Mouse (Mus musculus): ENCODE measurements around the gene Gm8439.
A peak's percentile ranks its signal among the peaks of the same experiment; 100 is the strongest.
"Not testable (repeated sequence)": the region's sequence is repeated elsewhere in the genome, so short reads cannot be mapped to it uniquely, and the experiment has no call there.

Gene Gm8439

DNA sequence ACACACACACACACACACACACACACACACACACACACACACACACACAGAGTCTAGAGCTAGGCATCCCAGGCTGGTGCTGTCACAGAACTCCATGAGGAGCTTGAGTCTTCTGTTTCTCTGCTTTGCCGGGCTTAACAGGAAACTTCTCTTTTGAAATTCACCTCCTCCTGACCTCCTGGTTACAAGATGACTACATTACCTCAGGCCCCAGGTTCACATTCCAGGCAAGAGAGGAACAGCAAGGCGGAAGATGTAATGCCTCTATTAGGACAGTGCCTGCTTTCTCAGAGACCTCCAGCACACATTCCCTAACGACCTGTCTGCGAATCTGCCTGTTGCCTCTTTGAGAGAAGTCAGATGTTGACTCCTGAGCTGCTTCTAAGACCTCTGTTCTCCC, at the start of gene Gm8439:
TSS of gene Gm8439 (plus strand) at position 301 of the 400 bp plus-strand sequence.
- no peak for DNase-seq

GRCm38 (mm10) chr4:120544896-120545295, 43.6 kb upstream of the Gm8439 start:
- DNase-seq = no peak

GRCm38 (mm10) chr4:120556592-120556991, 32.0 kb upstream of the Gm8439 start:
- DNase-seq = no peak

GRCm38 (mm10) chr4:120565726-120566125, 22.8 kb upstream of the Gm8439 start:
- no peak for DNase-seq

- DNase-seq = no peak
Measured at GRCm38 (mm10) chr4:120568005-120568404, 20.5 kb upstream of the Gm8439 start.

DNA sequence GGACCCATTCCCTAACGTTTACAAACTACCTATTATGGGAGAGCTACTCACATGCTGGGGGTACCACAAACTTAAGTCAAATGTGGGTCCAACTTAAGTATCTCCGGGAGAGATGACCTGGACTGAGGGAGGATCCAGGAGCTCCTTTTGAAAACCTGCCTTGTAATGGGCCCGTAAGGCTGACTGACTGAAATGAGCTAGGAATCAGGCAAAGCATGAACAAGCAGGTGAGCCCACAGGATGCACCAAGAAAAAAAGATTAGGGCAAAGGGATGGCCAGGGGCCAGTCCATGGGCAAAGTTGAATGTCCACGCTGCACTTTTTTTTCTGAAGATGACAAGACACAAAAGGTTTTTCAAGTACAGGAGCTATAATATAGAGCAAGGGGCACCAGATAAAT, 19.5 kb upstream of the Gm8439 start:
- peak; percentile 9 for DNase-seq

- DNase-seq = peak; percentile 97
Measured at GRCm38 (mm10) chr4:120569486-120570437, 18.8 kb upstream of the Gm8439 start, which contains the start of gene Ctps. Gene Ctps (minus strand): TSS chr4:120570276.

DNA sequence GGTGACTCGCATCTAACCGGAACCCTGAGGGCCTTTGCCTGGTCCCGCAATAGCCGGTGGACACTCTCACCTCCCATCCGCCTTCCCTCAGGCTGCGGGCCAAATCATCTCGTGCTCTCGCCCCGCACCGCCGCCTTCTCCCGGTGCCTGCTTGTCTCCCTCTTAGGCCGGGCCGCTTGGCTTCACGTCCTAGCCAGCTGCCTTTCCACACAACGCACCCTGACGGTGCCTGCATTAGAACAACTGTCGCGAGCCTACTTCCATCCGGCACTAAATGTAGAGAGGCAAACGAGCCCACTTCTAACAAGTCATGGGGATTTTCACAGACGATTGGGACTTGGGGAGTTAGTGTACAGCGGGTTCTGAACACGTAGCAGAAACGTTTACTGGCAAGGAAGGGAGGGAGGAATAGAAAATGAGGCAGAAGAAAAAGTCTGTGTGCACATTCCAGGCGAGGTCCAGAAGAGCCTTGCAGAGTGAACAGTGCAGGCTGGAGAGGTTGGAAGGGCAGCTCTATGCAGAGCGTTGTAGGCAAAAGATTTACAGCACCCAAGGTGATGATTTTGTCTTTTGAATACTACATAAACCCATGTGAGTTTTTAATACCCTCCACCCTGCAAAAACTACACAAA, 18.0 kb upstream of the Gm8439 start:
- DNase-seq = no peak

DNA sequence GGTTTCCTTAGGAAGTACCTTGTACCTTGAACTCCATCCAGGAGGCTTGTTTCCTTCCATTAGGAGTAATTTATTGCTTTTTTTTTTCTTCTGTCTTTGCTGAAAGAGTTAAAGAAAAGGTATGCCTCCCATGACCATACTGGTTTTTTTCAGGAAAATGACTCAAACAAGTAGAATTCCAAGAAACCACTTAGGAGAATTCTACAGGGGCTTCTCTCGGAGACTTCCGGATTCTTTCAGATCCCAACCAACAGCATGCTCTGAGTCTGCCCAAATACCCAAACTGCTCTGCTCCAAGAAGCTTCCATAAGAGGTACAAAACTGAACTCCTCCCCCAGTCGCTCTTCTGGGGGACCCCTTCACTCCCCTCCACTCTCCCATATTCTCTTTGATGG, 17.5 kb upstream of the Gm8439 start:
- no peak for DNase-seq

DNA sequence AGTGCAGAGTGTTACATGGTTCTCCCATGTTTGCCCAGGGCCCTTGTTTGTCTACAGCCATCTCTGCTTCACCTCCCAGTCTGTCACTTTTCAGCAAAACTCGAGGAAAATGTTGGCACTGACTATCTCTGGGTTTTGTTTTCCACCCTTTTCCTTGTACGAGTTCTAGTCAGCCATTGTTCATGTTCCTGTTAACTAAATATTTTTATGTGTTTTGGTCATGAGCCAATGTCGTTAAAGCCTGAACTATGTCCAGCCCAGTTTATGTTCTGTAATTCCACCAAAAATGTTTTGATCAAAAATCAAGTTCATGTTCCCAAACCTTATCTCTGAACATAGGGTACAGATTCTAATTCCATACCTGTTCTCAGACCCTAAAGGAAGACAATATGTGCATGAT, 16.9 kb upstream of the Gm8439 start:
- DNase-seq = no peak

- peak; percentile 40 for DNase-seq
Measured at GRCm38 (mm10) chr4:120580894-120581293, 7.7 kb upstream of the Gm8439 start.

DNA sequence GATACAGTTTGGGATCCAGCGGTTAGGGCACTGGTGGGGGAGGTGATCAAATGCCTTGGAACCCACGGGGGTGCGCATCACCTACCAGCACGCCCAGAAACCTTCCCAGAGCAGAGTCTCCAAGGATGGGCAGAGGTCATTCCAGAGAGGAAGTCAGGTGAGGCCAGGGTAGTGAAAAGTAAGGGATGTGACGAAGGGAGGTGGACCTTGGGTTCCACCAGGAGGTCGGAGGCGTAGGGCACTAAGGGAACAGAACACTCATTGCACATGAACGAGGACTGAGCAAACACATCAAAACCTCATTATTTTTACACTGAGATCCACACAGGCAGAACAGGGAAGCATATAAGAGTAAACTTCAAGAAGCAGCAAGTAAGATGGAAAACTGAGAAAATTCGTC, 6.8 kb upstream of the Gm8439 start:
- DNase-seq = no peak

- no peak for DNase-seq
Measured at GRCm38 (mm10) chr4:120586986-120587385, 1.6 kb upstream of the Gm8439 start.

DNA sequence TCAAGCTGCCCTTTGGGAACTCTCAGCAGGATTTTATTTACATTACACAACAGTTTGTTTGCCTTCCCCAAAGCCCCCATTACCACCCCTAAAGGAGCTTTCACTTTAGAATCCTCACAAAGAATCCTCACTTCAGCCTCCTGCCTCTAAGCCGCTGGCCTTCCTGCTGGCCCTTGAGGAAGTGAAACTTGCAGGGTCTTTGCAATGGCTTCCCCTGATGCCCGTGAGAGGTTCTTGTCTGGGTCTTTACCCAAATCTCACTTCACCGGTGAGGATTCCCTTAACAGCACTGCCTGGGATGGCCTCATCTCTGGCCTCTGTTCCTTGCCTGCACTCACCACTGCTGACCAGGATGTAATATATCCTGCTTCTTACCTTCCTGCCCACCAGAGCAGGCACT, 525 bp downstream of the Gm8439 start:
- no peak for DNase-seq

- DNase-seq = peak; percentile 74
Measured at GRCm38 (mm10) chr4:120589815-120590422, 1.4 kb downstream of the Gm8439 start.

DNA sequence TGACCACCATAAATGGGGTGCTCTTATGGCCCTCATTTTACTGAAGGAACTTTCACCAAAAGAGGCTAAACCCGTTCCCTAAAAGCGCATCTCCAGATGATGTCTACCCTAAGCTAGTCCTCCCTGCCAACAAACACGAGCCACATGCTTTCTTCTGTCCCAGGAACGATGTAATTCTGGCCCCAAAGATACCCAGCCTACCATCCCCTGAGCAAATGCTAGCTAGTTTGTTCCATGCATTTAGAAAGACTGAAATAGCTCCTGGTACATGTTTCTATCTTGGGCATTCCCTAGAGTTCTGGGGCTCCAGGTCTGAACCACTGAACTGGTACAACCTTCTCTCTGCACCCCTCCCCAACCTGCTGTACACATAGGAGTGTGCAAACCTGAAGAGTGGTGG, 2.4 kb downstream of the Gm8439 start:
- DNase-seq = no peak

- DNase-seq = not testable (repeated sequence)
Measured at GRCm38 (mm10) chr4:120596210-120596609, 7.7 kb downstream of the Gm8439 start.

GRCm38 (mm10) chr4:120598922-120599321, 10.4 kb downstream of the Gm8439 start:
- no peak for DNase-seq

- no peak for DNase-seq
Measured at GRCm38 (mm10) chr4:120601774-120602173, 13.2 kb downstream of the Gm8439 start.

DNA sequence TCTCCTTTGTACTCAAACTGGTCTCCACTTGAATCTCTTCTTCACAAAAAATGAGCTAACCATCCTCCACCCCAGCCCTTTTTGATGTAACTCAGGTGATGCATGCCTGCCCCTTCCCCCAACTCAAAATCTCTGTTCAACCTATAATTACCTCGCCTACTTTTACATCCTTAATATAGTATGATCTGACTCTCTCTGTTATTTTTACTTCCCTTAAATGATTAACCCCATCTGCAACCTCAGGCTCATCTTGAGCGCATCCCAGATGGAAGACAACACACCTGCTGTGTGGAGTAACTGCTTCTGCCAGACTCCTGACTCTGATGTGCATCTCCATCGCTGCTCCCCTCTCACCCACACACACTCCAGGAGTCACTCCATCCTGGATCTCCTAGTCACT, 14.1 kb downstream of the Gm8439 start:
- no peak for DNase-seq

DNA sequence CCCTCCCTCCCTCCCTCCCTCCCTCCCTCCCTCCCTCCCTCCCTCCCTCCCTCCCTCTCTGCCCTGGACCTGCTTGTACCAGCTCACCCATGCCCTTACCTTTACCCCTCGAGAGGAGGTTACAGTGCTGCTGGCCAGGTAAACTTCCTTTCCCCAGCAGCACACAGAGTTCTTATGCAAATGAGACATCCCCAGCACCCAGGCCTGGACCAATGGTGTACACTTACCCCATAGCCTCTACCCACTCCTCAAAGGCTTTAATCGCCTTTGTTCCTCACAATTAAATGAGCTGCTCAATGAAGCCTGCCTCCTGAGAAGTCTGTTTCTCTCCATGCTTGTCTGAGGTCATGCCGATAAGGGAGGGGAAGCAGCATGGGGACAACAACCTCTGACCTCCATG, 18.4 kb downstream of the Gm8439 start:
- DNase-seq = no peak

- no peak for DNase-seq
Measured at GRCm38 (mm10) chr4:120611005-120611404, 22.5 kb downstream of the Gm8439 start.

DNA sequence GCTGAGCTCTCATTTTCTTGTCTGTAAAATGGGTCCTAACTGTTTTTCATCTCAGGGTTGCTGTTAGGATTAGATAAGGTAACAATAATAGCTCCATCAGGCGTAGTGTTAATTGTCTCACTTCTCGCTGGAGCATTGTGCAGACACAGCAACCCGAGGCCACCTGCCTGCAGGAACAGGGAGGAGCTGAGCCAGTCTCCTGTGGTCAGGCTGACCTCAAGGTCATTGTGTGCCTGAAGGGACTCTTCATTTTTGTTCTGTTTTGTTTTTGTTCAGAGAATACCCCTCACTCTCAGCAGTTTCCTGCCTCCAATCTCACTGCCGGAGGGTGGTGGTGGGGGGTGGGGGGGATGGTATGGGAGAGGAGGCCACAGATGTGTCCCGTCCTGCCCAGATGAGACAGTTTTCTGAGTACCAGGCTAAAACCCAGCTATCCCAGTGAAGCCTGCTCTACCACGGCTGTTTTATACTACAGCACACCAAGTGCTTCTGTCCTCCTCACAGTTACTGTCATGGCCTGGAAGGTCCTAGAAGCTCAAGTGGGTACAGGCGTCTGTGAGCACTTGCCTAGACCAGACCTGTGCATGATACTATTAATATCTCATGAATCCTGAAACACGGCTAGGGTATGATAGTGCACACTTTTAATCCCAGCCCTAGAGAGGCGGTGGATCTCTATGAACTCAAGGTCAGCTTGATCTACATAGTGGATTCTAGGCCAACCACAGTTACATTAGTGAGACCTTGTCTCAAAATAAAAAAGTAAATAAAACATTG, 23.9 kb downstream of the Gm8439 start:
- DNase-seq = no peak

Measured in liver (tissue).